Mouse (Mus musculus): Measurements from ENCODE around the gene Cpn2. TPM values are rescaled to one million over a fixed set of nuclear protein-coding genes. Genes with fewer than 3 reads are reported as not detected.

Gene Cpn2
- polyA plus RNA-seq, 1 experiment from 2014 or later = 10.9 TPM

- TF ChIP-seq EP300 (IDR thresholded peaks at IDR 0.05; ENCODE audit: low read depth) (no peak), CTCF (IDR thresholded peaks at IDR 0.05; ENCODE audit: low read depth) (no peak)
- Histone ChIP-seq H3K4me3 (ENCODE audit: low read depth, low read length) (no peak overlapping the region), H3K27ac (ENCODE audit: low read depth) (no peak overlapping the region), H3K4me2 (ENCODE audit: low read depth, low read length) (no peak overlapping the region), H3K9ac (replicated peaks) (no peak overlapping the region), H3K4me1 (ENCODE audit: insufficient read depth) (no peaks in the 10 kb centered on the region), H3K9me3 (ENCODE audit: low read length) (no peaks in the 10 kb centered on the region), H3K36me3 (replicated peaks; ENCODE audit: insufficient read depth, low read length) (no peaks in the 10 kb centered on the region), H3K27me3 (ENCODE audit: insufficient read depth, low read length) (0 out of 2 replicates have a peak, but pooled peaks cover 2% of the 10 kb centered on the region)
- ATAC-seq (no peak), DNase-seq (no peak)
- 50% methylated on average over 10 of the region's 10 CpGs for WGBS (ENCODE audit: insufficient replicate concordance)
These were observed 32.5 kb upstream of the Cpn2 start for GRCm38 (mm10) chr16:30299711-30300277.

GRCm38 (mm10) chr16:30297450-30297849 lies 30.2 kb upstream of the Cpn2 start:
- H3K4me2 ChIP-seq (ENCODE audit: low read depth, low read length) = no peak overlapping the region
- TF ChIP-seq CTCF (IDR thresholded peaks at IDR 0.05; ENCODE audit: low read depth) (no peak), EP300 (IDR thresholded peaks at IDR 0.05; ENCODE audit: low read depth) (no peak)
- H3K27me3 ChIP-seq (ENCODE audit: insufficient read depth, low read length) = 0 out of 2 replicates have a peak, but pooled peaks cover 2% of the 10 kb centered on the region
- no peaks in the 10 kb centered on the region for H3K9me3 ChIP-seq (ENCODE audit: low read length)
- H3K36me3 ChIP-seq (replicated peaks; ENCODE audit: insufficient read depth, low read length) = no peaks in the 10 kb centered on the region
- DNase-seq (no peak), ATAC-seq (no peak)
- WGBS (ENCODE audit: insufficient replicate concordance) = 78% methylated on average over 7 of the region's 7 CpGs
- H3K9ac ChIP-seq (replicated peaks) = no peak overlapping the region
- no peaks in the 10 kb centered on the region for H3K4me1 ChIP-seq (ENCODE audit: insufficient read depth)
- H3K27ac ChIP-seq (ENCODE audit: low read depth) = no peak overlapping the region
- no peak overlapping the region for H3K4me3 ChIP-seq (ENCODE audit: low read depth, low read length)

GRCm38 (mm10) chr16:30296601-30297275 lies 29.4 kb upstream of the Cpn2 start:
- DNase-seq = no peak
- Histone ChIP-seq H3K4me1 (ENCODE audit: insufficient read depth) (no peaks in the 10 kb centered on the region), H3K36me3 (replicated peaks; ENCODE audit: insufficient read depth, low read length) (no peaks in the 10 kb centered on the region), H3K4me2 (ENCODE audit: low read depth, low read length) (no peak overlapping the region), H3K27ac (ENCODE audit: low read depth) (no peak overlapping the region), H3K4me3 (ENCODE audit: low read depth, low read length) (no peak overlapping the region), H3K27me3 (ENCODE audit: insufficient read depth, low read length) (0 out of 2 replicates have a peak, but pooled peaks cover 2% of the 10 kb centered on the region), H3K9me3 (ENCODE audit: low read length) (no peaks in the 10 kb centered on the region), H3K9ac (replicated peaks) (no peak overlapping the region)
- TF ChIP-seq EP300 (IDR thresholded peaks at IDR 0.05; ENCODE audit: low read depth) (no peak), CTCF (IDR thresholded peaks at IDR 0.05; ENCODE audit: low read depth) (no peak)
- WGBS (ENCODE audit: insufficient replicate concordance) = 75% methylated on average over 11 of the region's 11 CpGs
- ATAC-seq = no peak

GRCm38 (mm10) chr16:30295106-30295505 lies 27.8 kb upstream of the Cpn2 start:
- H3K27ac ChIP-seq (ENCODE audit: low read depth) = no peak overlapping the region
- TF ChIP-seq CTCF (IDR thresholded peaks at IDR 0.05; ENCODE audit: low read depth) (no peak), EP300 (IDR thresholded peaks at IDR 0.05; ENCODE audit: low read depth) (no peak)
- H3K4me2 ChIP-seq (ENCODE audit: low read depth, low read length) = no peak overlapping the region
- no peaks in the 10 kb centered on the region for H3K4me1 ChIP-seq (ENCODE audit: insufficient read depth)
- 75% methylated on average over 7 of the region's 7 CpGs for WGBS (ENCODE audit: insufficient replicate concordance)
- H3K9ac ChIP-seq (replicated peaks) = no peak overlapping the region
- no peaks in the 10 kb centered on the region for H3K27me3 ChIP-seq (ENCODE audit: insufficient read depth, low read length)
- ATAC-seq = no peak
- H3K9me3 ChIP-seq (ENCODE audit: low read length) = no peaks in the 10 kb centered on the region
- DNase-seq = no peak
- no peaks in the 10 kb centered on the region for H3K36me3 ChIP-seq (replicated peaks; ENCODE audit: insufficient read depth, low read length)
- no peak overlapping the region for H3K4me3 ChIP-seq (ENCODE audit: low read depth, low read length)

- Histone ChIP-seq H3K27ac (ENCODE audit: low read depth) (no peak overlapping the region), H3K4me3 (ENCODE audit: low read depth, low read length) (no peak overlapping the region), H3K9ac (replicated peaks) (no peak overlapping the region), H3K4me2 (ENCODE audit: low read depth, low read length) (no peak overlapping the region), H3K4me1 (ENCODE audit: insufficient read depth) (no peaks in the 10 kb centered on the region), H3K36me3 (replicated peaks; ENCODE audit: insufficient read depth, low read length) (no peaks in the 10 kb centered on the region), H3K27me3 (ENCODE audit: insufficient read depth, low read length) (no peaks in the 10 kb centered on the region), H3K9me3 (ENCODE audit: low read length) (no peaks in the 10 kb centered on the region)
- 74% methylated on average over 6 of the region's 6 CpGs for WGBS (ENCODE audit: insufficient replicate concordance)
- ATAC-seq (no peak), DNase-seq (no peak)
- TF ChIP-seq CTCF (IDR thresholded peaks at IDR 0.05; ENCODE audit: low read depth) = no peak
- no peak for TF ChIP-seq EP300 (IDR thresholded peaks at IDR 0.05; ENCODE audit: low read depth)
These were observed 23.1 kb upstream of the Cpn2 start for GRCm38 (mm10) chr16:30290436-30290835.

GRCm38 (mm10) chr16:30285701-30286100 lies 18.4 kb upstream of the Cpn2 start:
- Histone ChIP-seq H3K27ac (ENCODE audit: low read depth) (no peak overlapping the region), H3K9me3 (ENCODE audit: low read length) (no peaks in the 10 kb centered on the region), H3K27me3 (ENCODE audit: insufficient read depth, low read length) (peaks cover 30% of the 10 kb centered on the region), H3K9ac (replicated peaks) (no peak overlapping the region), H3K36me3 (replicated peaks; ENCODE audit: insufficient read depth, low read length) (no peaks in the 10 kb centered on the region), H3K4me2 (ENCODE audit: low read depth, low read length) (no peak overlapping the region), H3K4me3 (ENCODE audit: low read depth, low read length) (no peak overlapping the region), H3K4me1 (ENCODE audit: insufficient read depth) (peaks cover 6% of the 10 kb centered on the region; the same call in 1 of the 2 replicates)
- ATAC-seq (no peak), DNase-seq (no peak)
- WGBS (ENCODE audit: insufficient replicate concordance) = 67% methylated on average over 4 of the region's 4 CpGs
- TF ChIP-seq CTCF (IDR thresholded peaks at IDR 0.05; ENCODE audit: low read depth) (no peak), EP300 (IDR thresholded peaks at IDR 0.05; ENCODE audit: low read depth) (no peak)

Data from liver, postnatal 0 days (tissue).